Mouse (Mus musculus): ENCODE results near the gene Tfcp2.

DNA sequence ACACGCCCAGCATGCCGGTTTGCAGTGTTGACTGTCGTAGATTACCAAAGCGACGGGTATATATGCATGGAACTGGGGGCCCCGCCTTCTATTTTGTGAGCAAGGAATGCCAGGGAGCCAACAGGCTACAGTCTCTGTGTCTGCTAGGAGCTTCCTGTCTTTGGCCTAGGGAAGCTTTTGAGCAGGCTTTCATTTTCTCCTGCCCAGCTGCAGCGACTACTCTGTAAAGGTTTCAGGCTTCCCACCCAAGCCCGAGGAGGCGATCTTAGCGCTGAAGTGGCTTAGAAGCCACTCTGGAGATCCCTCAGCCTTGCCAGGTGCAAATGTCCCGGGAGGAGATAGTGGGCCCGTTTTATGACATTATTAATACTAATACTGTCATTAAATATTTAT is 47.1 kb upstream of the Tfcp2 start:
- TF ChIP-seq MAX (IDR thresholded peaks at IDR 0.05), result no peak
- no peak for TF ChIP-seq CTCF (IDR thresholded peaks at IDR 0.05; ENCODE audit: control insufficient read depth, insufficient read depth, insufficient read length)
- TF ChIP-seq USF1 (IDR thresholded peaks at IDR 0.05; ENCODE audit: low read depth), result no peak
- TF ChIP-seq CEBPB (IDR thresholded peaks at IDR 0.05; ENCODE audit: low read depth), result no peak
- no peak for TF ChIP-seq FOSL1 (IDR thresholded peaks at IDR 0.05; ENCODE audit: insufficient read depth, low read length, poor library complexity, severe bottlenecking)
- no peak for TF ChIP-seq MYOD1 (IDR thresholded peaks at IDR 0.05; ENCODE audit: control insufficient read depth, insufficient read length, low read depth)

Data from C2C12 (cell line).